Mouse (Mus musculus) olfactory bulb, adult 2 months (tissue): ENCODE measurements around the gene Lmod2. TPM values are rescaled to one million over a fixed set of nuclear protein-coding genes. Genes with fewer than 3 reads are reported as not detected.

ENCODE experiments used
- H3K27ac ChIP-seq: fragments of 200-500 bp; 2 replicates; pipeline ENCODE4 v1.5.1; 2012; ENCODE audit warnings: low read depth, low read length; ENCODE audit not compliant: insufficient read depth
- H3K4me1 ChIP-seq: fragments of 200-500 bp; 2 replicates; pipeline ENCODE4 v1.6.1; 2012; ENCODE audit warnings: low read length; ENCODE audit not compliant: control insufficient read depth, insufficient read depth
- H3K4me3 ChIP-seq: fragments of 200-500 bp; 2 replicates; pipeline ENCODE4 v1.5.1; 2012; ENCODE audit warnings: mild to moderate bottlenecking, low read depth, low read length, moderate library complexity; ENCODE audit not compliant: insufficient read depth
- CTCF ChIP-seq: fragments of 200-500 bp; IDR thresholded peaks from 2 replicates; pipeline ENCODE4 v1.5.1; 2012; ENCODE audit warnings: low read depth, mild to moderate bottlenecking, low read length, moderate library complexity; ENCODE audit not compliant: insufficient read depth
- POLR2A ChIP-seq: fragments of 200-500 bp; IDR thresholded peaks from 2 replicates; pipeline ENCODE4 v1.6.1; 2012; ENCODE audit warnings: mild to moderate bottlenecking, low read depth, low read length, moderate library complexity; ENCODE audit not compliant: insufficient read depth
- WGBS: fragments of 180-500 bp; shearing (Covaris S2); methylation state at CpG from one replicate; pipeline ENCODE4 v1.1.7; 2018; 5-methylcytosine and 5-hydroxymethylcytosine counted together
- polyA plus RNA-seq: library from polyadenylated mRNA; stranded (reverse); fragments of >200 nt; gene quantifications from 2 replicates; pipeline ENCODE4 v1.2.4, GENCODE M21; 2012; ENCODE audit warnings: low replicate concordance; ENCODE audit not compliant: missing spikeins, insufficient read depth, insufficient read length

Gene Lmod2
- polyA plus RNA-seq, 1 experiment = not detected

DNA sequence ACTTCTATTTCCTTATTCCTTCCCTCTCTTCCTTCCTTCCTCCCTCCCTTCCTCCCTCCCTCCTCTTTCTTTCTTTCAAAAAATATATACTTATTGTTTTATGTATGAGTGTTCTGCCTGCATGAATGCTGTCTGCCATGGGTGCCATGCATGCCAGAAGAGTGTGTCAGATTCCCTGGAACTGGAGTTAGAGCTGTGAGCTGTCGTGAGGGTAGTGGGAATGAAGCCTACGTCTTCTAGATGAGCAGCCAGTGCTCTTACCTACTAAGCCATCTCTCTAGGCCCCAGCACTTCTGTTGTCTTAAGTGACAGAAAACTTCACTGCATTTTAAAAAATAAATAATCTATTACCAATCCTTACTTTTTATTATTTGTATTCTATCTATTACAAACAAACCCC, 23.4 kb downstream of the Lmod2 start:
- 89% methylated on average over 2 of the region's 2 CpGs for WGBS
- TF ChIP-seq POLR2A = no peak
- TF ChIP-seq CTCF = no peak
- no peak overlapping the region for H3K4me3 ChIP-seq
- H3K4me1 ChIP-seq = no peaks in the 10 kb centered on the region
- H3K27ac ChIP-seq = no peak overlapping the region

DNA sequence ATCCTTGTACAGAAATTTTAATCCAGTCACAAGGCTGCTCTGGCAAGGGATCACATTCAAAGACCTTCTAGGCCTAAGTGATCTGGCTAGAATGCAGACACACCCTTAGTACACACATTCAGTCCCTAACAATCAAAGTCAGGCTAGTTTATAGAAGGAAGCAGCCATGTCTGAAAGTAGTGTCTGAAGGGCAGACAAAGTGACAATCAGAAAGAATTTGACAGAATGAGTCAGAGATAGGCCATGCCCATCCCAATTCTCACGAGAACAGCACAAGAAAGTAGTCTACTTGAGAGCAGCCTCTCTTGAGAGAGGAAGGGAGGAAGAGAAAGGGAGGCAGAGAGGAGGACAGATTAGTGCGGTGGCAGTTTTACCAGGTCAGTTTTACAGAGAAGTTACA, 24.5 kb downstream of the Lmod2 start:
- 91% methylated on average over 2 of the region's 2 CpGs for WGBS
- TF ChIP-seq POLR2A (no peak), CTCF (no peak)
- Histone ChIP-seq H3K27ac (no peak overlapping the region), H3K4me3 (no peak overlapping the region), H3K4me1 (no peaks in the 10 kb centered on the region)

- no peak overlapping the region for H3K4me3 ChIP-seq
- no peaks in the 10 kb centered on the region for H3K4me1 ChIP-seq
- no peak overlapping the region for H3K27ac ChIP-seq
- TF ChIP-seq POLR2A (no peak), CTCF (no peak)
- 64% methylated on average over 5 of the region's 5 CpGs for WGBS
Observed at GRCm38 (mm10) chr6:24627586-24628030, 30.0 kb downstream of the Lmod2 start.

GRCm38 (mm10) chr6:24628499-24628898, 30.9 kb downstream of the Lmod2 start:
- H3K4me1 ChIP-seq = peaks cover 3% of the 10 kb centered on the region
- H3K27ac ChIP-seq = no peak overlapping the region
- H3K4me3 ChIP-seq = no peak overlapping the region
- 60% methylated on average over 1 of the region's 1 CpGs for WGBS
- no peak for TF ChIP-seq CTCF
- TF ChIP-seq POLR2A = no peak

GRCm38 (mm10) chr6:24632061-24632460, 34.5 kb downstream of the Lmod2 start:
- TF ChIP-seq POLR2A (no peak), CTCF (no peak)
- Histone ChIP-seq H3K4me3 (no peak overlapping the region), H3K27ac (no peak overlapping the region), H3K4me1 (peaks cover 3% of the 10 kb centered on the region)
- 47% methylated on average over 4 of the region's 4 CpGs for WGBS

- H3K4me1 ChIP-seq = peaks cover 3% of the 10 kb centered on the region
- WGBS = 80% methylated on average over 3 of the region's 3 CpGs
- TF ChIP-seq POLR2A (no peak), CTCF (no peak)
Observed at GRCm38 (mm10) chr6:24634065-24634464, 36.5 kb downstream of the Lmod2 start.

DNA sequence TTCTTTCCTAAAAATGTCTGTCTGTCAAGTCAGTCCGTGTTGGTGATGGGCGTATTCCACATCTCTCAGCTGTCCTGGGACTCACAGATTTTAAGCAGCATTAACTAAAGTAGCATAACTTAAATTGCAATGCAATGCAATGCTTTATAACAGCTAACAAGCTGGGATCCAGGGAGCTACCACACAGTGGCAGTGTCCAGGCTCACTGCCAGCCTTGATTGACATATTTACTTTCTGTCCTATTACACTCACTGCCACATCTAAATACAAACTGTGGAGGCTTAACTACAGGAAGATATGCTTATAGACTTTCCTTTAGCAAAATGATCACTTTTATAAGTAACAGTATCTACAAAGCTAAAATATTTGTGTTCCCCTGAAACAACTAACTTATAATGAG, 38.3 kb downstream of the Lmod2 start:
- 54% methylated on average over 2 of the region's 2 CpGs for WGBS
- no peak for TF ChIP-seq CTCF
- no peak for TF ChIP-seq POLR2A
- no peak overlapping the region for H3K4me3 ChIP-seq
- H3K27ac ChIP-seq = no peak overlapping the region
- peaks cover 3% of the 10 kb centered on the region for H3K4me1 ChIP-seq

More at GRCm38 (mm10) chr6:24634065-24634464, 36.5 kb downstream of the Lmod2 start:
- Histone ChIP-seq H3K27ac (no peak overlapping the region), H3K4me3 (no peak overlapping the region)

DNA sequence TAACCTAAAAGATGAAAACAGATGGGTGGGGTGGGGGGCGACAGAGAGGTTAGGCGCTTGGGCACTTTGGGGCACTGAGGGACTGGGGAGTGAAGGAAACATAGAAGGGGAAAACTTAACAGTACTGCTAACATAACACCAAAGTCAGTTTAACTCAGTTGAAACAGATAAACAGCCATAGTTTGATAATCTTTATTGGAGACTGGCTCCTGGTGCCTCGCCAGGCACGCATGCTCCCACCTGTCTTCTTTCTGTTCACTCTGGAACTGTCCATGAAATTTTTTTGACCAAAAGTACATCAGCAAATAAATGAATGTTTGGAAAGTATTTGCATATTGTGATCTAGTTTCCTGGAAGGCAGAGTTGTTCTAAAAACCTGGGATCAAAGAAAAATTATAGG, 43.7 kb downstream of the Lmod2 start:
- no peak overlapping the region for H3K4me3 ChIP-seq
- WGBS = 95% methylated on average over 4 of the region's 4 CpGs
- no peak overlapping the region for H3K27ac ChIP-seq
- H3K4me1 ChIP-seq = no peaks in the 10 kb centered on the region
- TF ChIP-seq CTCF = no peak
- TF ChIP-seq POLR2A = no peak

DNA sequence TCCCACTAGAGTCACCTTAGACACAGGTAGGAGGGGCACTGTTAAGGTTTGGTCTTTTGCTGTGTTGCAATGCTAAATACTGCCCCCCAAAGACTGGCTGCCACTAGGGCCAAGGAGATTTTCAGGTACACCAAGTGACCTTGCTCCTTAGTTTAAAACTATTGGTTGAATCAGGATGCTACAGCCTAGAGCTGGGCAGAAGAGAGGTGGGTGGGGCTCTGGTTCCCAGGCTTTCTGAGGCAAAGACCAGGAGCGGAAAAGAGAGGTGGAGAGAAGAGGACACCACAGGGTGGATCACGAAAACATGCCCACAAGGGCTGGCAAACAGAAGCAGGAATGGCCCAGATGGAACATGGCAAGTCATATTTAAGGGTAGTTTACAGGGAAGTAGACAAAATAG, 44.6 kb downstream of the Lmod2 start:
- WGBS = 92% methylated on average over 2 of the region's 2 CpGs
- H3K4me3 ChIP-seq = no peak overlapping the region
- TF ChIP-seq POLR2A (no peak), CTCF (no peak)
- no peak overlapping the region for H3K27ac ChIP-seq
- no peaks in the 10 kb centered on the region for H3K4me1 ChIP-seq

DNA sequence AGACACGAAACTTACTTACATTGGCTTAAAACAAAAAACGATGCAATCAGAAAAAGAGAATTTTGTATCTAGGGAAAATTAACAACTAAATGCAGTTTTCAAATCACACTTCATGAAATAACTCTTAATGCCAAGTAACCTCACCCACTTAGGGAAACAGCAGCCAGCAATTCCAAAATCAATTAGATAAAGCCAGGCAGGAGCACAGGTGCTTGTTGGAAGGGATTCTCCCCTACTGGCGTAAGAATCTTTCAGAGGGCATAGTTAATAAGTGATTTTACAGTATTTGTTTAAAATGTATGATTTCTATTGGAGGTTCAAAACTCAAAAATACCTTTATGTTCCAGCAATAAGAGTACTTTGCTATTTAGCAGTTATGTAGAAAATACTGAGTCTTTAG, 45.4 kb downstream of the Lmod2 start:
- H3K4me1 ChIP-seq = peaks cover under 1% of the 10 kb centered on the region; the same call in 1 of the 2 replicates
- WGBS = 94% methylated on average over 3 of the region's 3 CpGs
- no peak overlapping the region for H3K4me3 ChIP-seq
- no peak overlapping the region for H3K27ac ChIP-seq
- TF ChIP-seq POLR2A (no peak), CTCF (no peak)
